Mouse (Mus musculus) limb, embryonic 14.5 days (tissue): ENCODE results near the gene Gm49661. TPM values are rescaled to one million over a fixed set of nuclear protein-coding genes. Genes with fewer than 3 reads are reported as not detected.
A peak's percentile ranks its signal among the peaks of the same experiment; 100 is the strongest.

Experiments
- ATAC-seq: fragments of 200-750 bp; cut with Nextera tagmentation; 2 replicates; pipeline ENCODE4 v1.8.0; 2017; ENCODE audit warnings: low read depth, moderate number of reproducible peaks, moderate TSS enrichment; ENCODE audit not compliant: low FRiP score
- DNase-seq: peaks from one replicate; pipeline ENCODE4 v3.0.0-alpha.2; 2015; ENCODE audit warnings: low spot score
- H3K27ac ChIP-seq: fragments of 300-500 bp; sonication (generic); replicated peaks from 2 replicates; pipeline ENCODE4 v1.5.1; 2014; ENCODE audit warnings: low read depth, mild to moderate bottlenecking, low read length, moderate library complexity, mixed read lengths
- H3K27me3 ChIP-seq: fragments of 300-500 bp; sonication (generic); 2 replicates; pipeline ENCODE4 v1.6.1; 2014; ENCODE audit warnings: low read length, mixed read lengths; ENCODE audit not compliant: control insufficient read depth, insufficient read depth
- H3K36me3 ChIP-seq: fragments of 300-500 bp; sonication (generic); 2 replicates; pipeline ENCODE4 v1.6.1; 2014; ENCODE audit warnings: mild to moderate bottlenecking, low read length, moderate library complexity, mixed read lengths; ENCODE audit not compliant: control insufficient read depth, insufficient read depth
- H3K4me1 ChIP-seq: fragments of 300-500 bp; sonication (generic); 2 replicates; pipeline ENCODE4 v1.6.1; 2014; ENCODE audit warnings: antibody characterized with exemption, low read length, mixed read lengths; ENCODE audit not compliant: control insufficient read depth, insufficient read depth
- H3K4me2 ChIP-seq: fragments of 300-500 bp; sonication (generic); replicated peaks from 2 replicates; pipeline ENCODE4 v1.6.1; 2014; ENCODE audit warnings: low read depth, mild to moderate bottlenecking, low read length, moderate library complexity; ENCODE audit not compliant: severe bottlenecking
- H3K4me3 ChIP-seq: fragments of 300-500 bp; sonication (generic); replicated peaks from 2 replicates; pipeline ENCODE4 v1.5.1; 2014; ENCODE audit warnings: low read length
- H3K9ac ChIP-seq: fragments of 300-500 bp; sonication (generic); 2 replicates; pipeline ENCODE4 v1.6.1; 2014; ENCODE audit warnings: mild to moderate bottlenecking, low read depth, low read length, moderate library complexity; ENCODE audit not compliant: severe bottlenecking
- H3K9me3 ChIP-seq: fragments of 300-500 bp; sonication (generic); 2 replicates; pipeline ENCODE4 v1.6.1; 2016; ENCODE audit warnings: low read length; ENCODE audit not compliant: control insufficient read depth
- POLR2A ChIP-seq: fragments of 200-500 bp; IDR thresholded peaks from 2 replicates; pipeline ENCODE4 v1.8.0; 2012; ENCODE audit warnings: inconsistent platforms, mild to moderate bottlenecking, moderate library complexity, borderline replicate concordance; ENCODE audit not compliant: insufficient read depth, insufficient read length; ENCODE audit errors: extremely low read depth
- WGBS: fragments of 180-500 bp; shearing (Covaris S2); extraction: QIAGEN DNeasy Blood & Tissue Kit; methylation state at CpG from one replicate; pipeline ENCODE4 v1.1.7; 2014; 5-methylcytosine and 5-hydroxymethylcytosine counted together
- polyA plus RNA-seq, 2 experiments: library from polyadenylated mRNA; depleted of rRNA in 1 of 2; stranded (reverse) in 1 of 2; unstranded in 1 of 2; fragments of >200 nt; fragmentation: Nextera tagmentation in 1 of 2; extraction: Ambion mirVana in 1 of 2; gene quantifications; 2 replicates each; pipeline versions ENCODE4 v1.2.1 to v1.2.3; 2012 to 2014

The Gm49661 gene
- polyA plus RNA-seq, 2 experiments, result not detected

- Histone ChIP-seq H3K4me1 (peaks cover 37% of the 10 kb centered on the region), H3K27me3 (peaks cover 15% of the 10 kb centered on the region), H3K27ac (no peak overlapping the region), H3K9me3 (no peaks in the 10 kb centered on the region), H3K4me3 (no peak overlapping the region), H3K9ac (no peak overlapping the region), H3K4me2 (no peak overlapping the region), H3K36me3 (peaks cover 37% of the 10 kb centered on the region)
- TF ChIP-seq POLR2A, result no peak
- 75% methylated on average over 8 of the region's 8 CpGs for WGBS
- DNase-seq (no peak), ATAC-seq (no peak)
Observed at GRCm38 (mm10) chr8:84974543-84975142, 5.4 kb upstream of the Gm49661 start.

GRCm38 (mm10) chr8:84973803-84974542 lies 4.7 kb upstream of the Gm49661 start:
- DNase-seq (peak; percentile 64), ATAC-seq (peak; percentile 23; the same call in 1 of the 2 replicates)
- Histone ChIP-seq H3K4me1 (peaks cover 31% of the 10 kb centered on the region), H3K27me3 (peaks cover 15% of the 10 kb centered on the region), H3K9me3 (no peaks in the 10 kb centered on the region), H3K36me3 (peaks cover 37% of the 10 kb centered on the region), H3K27ac (no peak overlapping the region), H3K9ac (no peak overlapping the region), H3K4me2 (no peak overlapping the region), H3K4me3 (no peak overlapping the region)
- no peak for TF ChIP-seq POLR2A
- 65% methylated on average over 4 of the region's 4 CpGs for WGBS

- no peak overlapping the region for H3K4me2 ChIP-seq
- no peak overlapping the region for H3K27ac ChIP-seq
- no peak for TF ChIP-seq POLR2A
- H3K36me3 ChIP-seq, result peaks cover 37% of the 10 kb centered on the region
- no peak overlapping the region for H3K9ac ChIP-seq
- H3K27me3 ChIP-seq, result peaks cover 15% of the 10 kb centered on the region
- H3K9me3 ChIP-seq, result no peaks in the 10 kb centered on the region
- 100% methylated on average over 1 of the region's 1 CpGs for WGBS
- peaks cover 35% of the 10 kb centered on the region for H3K4me1 ChIP-seq
- H3K4me3 ChIP-seq, result no peak overlapping the region
- no peak for DNase-seq
- ATAC-seq, result no peak
Observed at GRCm38 (mm10) chr8:84973079-84973478, 3.8 kb upstream of the Gm49661 start.

- no peak overlapping the region for H3K27ac ChIP-seq
- H3K36me3 ChIP-seq, result peaks cover 37% of the 10 kb centered on the region
- H3K4me2 ChIP-seq, result peak overlapping the region; percentile 85
- H3K4me1 ChIP-seq, result peaks cover 25% of the 10 kb centered on the region
- no peak for DNase-seq
- no peaks in the 10 kb centered on the region for H3K9me3 ChIP-seq
- TF ChIP-seq POLR2A, result no peak
- no peak for ATAC-seq
- peak overlapping the region; percentile 91 for H3K9ac ChIP-seq
- WGBS, result 55% methylated on average over 5 of the region's 5 CpGs
- no peaks in the 10 kb centered on the region for H3K27me3 ChIP-seq
- H3K4me3 ChIP-seq, result peak overlapping the region; percentile 76
Observed at GRCm38 (mm10) chr8:84970913-84971312, 1.7 kb upstream of the Gm49661 start.

GRCm38 (mm10) chr8:84970135-84970790 lies 1.0 kb upstream of the Gm49661 start:
- Histone ChIP-seq H3K4me3 (peak overlapping the region; percentile 76), H3K27ac (peak overlapping the region; percentile 80), H3K36me3 (peaks cover 37% of the 10 kb centered on the region), H3K9me3 (no peaks in the 10 kb centered on the region), H3K4me1 (peaks cover 23% of the 10 kb centered on the region), H3K27me3 (no peaks in the 10 kb centered on the region), H3K9ac (peak overlapping the region; percentile 91), H3K4me2 (peak overlapping the region; percentile 85)
- no peak for ATAC-seq
- no peak for DNase-seq
- TF ChIP-seq POLR2A, result no peak
- WGBS, result 6% methylated on average over 21 of the region's 21 CpGs
